Mouse (Mus musculus) megakaryocyte, embryonic 14.5 days (primary cell): Measurements from ENCODE around the gene Epb41l4b.

Experiments
- FLI1 ChIP-seq: IDR thresholded peaks from 2 replicates; pipeline ENCODE4 v1.6.1; 2012; ENCODE audit warnings: low read length, inconsistent platforms, mixed read lengths
- GATA1 ChIP-seq: IDR thresholded peaks from 3 replicates; pipeline ENCODE4 v1.6.1; 2012; ENCODE audit warnings: mixed read lengths, low read length, inconsistent platforms, borderline replicate concordance

GRCm38 (mm10) chr4:57057637-57058036 is 85.6 kb downstream of the Epb41l4b start:
- TF ChIP-seq GATA1: no peak
- TF ChIP-seq FLI1: no peak
